Mouse (Mus musculus): ENCODE measurements at regions not wholly inside any gene's neighbourhood (a gene's known extent, or its start where the extent isn't known, plus 50 kb on each side); places are given as distances from the start of the nearest gene placed in this dataset.

DNA sequence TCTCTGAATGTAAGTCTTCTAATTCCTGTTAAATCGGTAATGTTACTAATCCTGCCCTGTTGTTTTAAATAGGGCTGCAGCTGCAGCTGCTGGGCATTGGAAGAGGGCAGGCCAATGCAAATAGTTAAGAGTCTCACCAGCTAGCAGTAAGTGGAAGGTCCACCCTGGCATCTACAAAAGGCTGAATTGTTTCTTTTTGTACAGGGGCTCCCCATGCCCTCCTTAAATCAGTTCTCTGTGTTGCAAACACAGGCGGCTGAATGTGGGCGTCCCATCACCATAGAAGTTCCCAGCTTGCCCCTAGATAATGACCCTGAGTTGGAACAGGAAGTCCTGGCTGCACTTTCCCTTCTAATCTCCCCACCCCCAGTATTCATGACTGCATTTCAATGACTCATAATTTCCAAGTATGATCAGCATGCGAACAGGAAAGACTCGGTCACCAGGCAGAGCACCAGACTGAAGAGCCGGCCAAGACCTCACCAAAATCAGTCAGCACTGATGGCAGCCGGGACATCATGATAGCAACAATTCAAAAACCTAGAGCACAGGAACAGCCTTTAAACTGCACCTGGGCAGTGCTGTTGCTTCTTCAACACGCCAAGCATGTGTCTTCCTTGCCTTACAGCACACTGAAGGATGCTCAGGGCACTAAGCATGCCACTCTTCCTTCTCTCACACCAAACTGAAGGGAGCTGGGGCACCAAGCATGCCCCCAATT, 123.6 kb upstream of the Tbl1xr1 start:
- TF ChIP-seq CHD2 (IDR thresholded peaks at IDR 0.05; ENCODE audit: low read depth, low read length) (no peak), HCFC1 (IDR thresholded peaks at IDR 0.05; ENCODE audit: borderline replicate concordance, insufficient read depth, low read length) (no peak)

Data from ES-E14 (cell line).